Mouse (Mus musculus): ENCODE measurements around the gene Ttyh2.

DNA sequence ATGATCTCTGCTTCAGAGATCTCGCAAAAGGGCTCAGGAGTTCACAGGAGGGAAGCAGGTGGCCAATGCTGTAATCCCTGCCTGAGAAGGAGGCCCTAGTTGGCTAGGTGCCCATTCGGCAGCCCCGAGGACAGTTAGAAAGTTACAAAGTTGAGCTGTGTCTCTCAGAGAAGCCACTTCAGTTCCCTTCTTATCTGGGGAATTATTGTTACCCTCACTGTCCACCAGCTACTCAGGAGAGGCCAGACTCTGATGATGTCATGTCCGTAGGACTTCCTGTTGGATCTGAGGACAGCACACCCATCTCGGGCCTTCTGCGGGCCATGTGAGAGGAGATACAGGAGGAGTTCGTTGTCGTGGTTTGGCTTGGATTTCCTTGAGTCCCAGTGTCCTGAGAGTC is 4.4 kb downstream of the Ttyh2 start:
- no peak for TF ChIP-seq CTCF (IDR thresholded peaks at IDR 0.05; ENCODE audit: low read depth, low read length)
- TF ChIP-seq GATA2 (IDR thresholded peaks at IDR 0.05; ENCODE audit: borderline replicate concordance, low read depth, low read length), result no peak
